ENCODE assay signal across 13 mouse cellular contexts in the genomic region with DNA sequence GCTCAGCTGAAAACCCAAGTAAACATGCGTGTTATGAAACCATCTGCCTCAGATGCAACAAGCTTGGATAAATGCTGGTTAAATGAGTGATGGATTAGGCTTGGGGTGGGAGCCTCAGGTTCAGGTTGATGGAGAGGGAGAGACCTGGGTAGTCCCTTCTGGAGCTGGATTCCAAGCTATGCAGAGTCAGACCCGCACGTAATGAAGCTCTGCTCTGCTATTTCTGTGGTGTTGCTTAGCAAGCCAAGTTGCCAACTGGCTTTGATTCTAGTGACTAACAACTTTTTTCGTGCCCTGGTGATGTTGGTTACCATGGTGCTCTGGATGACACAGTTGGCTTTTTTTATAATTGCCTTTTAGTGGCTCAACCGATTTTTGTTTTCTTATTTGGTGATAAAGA. TPM values are rescaled to one million over a fixed set of nuclear protein-coding genes. Genes with fewer than 3 reads are reported as not detected.
DNase-seq lines count a peak whose midpoint lies in the region; ATAC-seq and TF ChIP-seq lines count a peak whose summit lies in the region.
"Had no signal": no experiment of that assay in that cellular context is flagged by ENCODE, and none has a peak within 500 bp of the region (broad histone marks: within the 10 kb centered on the region; RNA-seq: fewer than 3 reads in every experiment).

No protein-coding gene starts in this region.

- DNase-seq in cerebellum, adult 9-10 months, result peak; percentile 59
- no peak for DNase-seq in cerebellum, adult 18-20 months
- no peak for DNase-seq in liver, embryonic 13.5 days
- no peak for DNase-seq in liver, postnatal 0 days
- DNase-seq in layer of hippocampus, adult 9-10 months (ENCODE audit: low spot score), result peak; percentile 64
- peak; percentile 44 to 83 for DNase-seq in right cerebral cortex, postnatal 10 days (ENCODE audit: low spot score in 2 of 2)
- no peak for DNase-seq in gastrocnemius, adult 2 months
- DNase-seq in hindbrain, embryonic 11.5 days (ENCODE audit: low spot score), result no peak
- DNase-seq: B cell, adult 2 months; kidney, postnatal 4 days; thymus, postnatal 4 days had no signal

- ATAC-seq in liver, embryonic 13.5 days (ENCODE audit: low read depth), result no peak
- ATAC-seq in liver, postnatal 0 days, result no peak
- no peak for ATAC-seq in hindbrain, embryonic 11.5 days (ENCODE audit: low FRiP score)
- ATAC-seq: activated CD4-positive, CD25-positive, alpha-beta regulatory T cell, adult 4 months; forebrain, embryonic 13.5 days had no signal

- 68% methylated on average over 5 of the region's 5 CpGs for WGBS in liver, embryonic 13.5 days (ENCODE audit: insufficient replicate concordance)
- 78% methylated on average over 5 of the region's 5 CpGs for WGBS in liver, postnatal 0 days (ENCODE audit: insufficient replicate concordance)
- WGBS in hindbrain, embryonic 11.5 days, result 86% methylated on average over 5 of the region's 5 CpGs

- H3K9ac ChIP-seq in liver, embryonic 13.5 days, result no peak overlapping the region
- no peak overlapping the region for H3K9ac ChIP-seq in liver, postnatal 0 days (replicated peaks)
- no peak overlapping the region for H3K9ac ChIP-seq in hindbrain, embryonic 11.5 days (ENCODE audit: low read depth, low read length)
- H3K9ac ChIP-seq: forebrain, embryonic 13.5 days had no signal

- H3K27me3 ChIP-seq in liver, embryonic 13.5 days, result peaks cover 11% of the 10 kb centered on the region
- no peaks in the 10 kb centered on the region for H3K27me3 ChIP-seq in liver, postnatal 0 days (ENCODE audit: insufficient read depth, low read length)
- H3K27me3 ChIP-seq in hindbrain, embryonic 11.5 days (ENCODE audit: control insufficient read depth, insufficient read depth, low read length), result no peaks in the 10 kb centered on the region
- H3K27me3 ChIP-seq: forebrain, embryonic 13.5 days had no signal

- H3K27ac ChIP-seq in liver, embryonic 13.5 days, result peak overlapping the region; percentile 78; the same call in 1 of the 2 replicates
- no peak overlapping the region for H3K27ac ChIP-seq in liver, postnatal 0 days (ENCODE audit: low read depth)
- H3K27ac ChIP-seq in gastrocnemius, adult 2 months, result no peak overlapping the region
- H3K27ac ChIP-seq in hindbrain, embryonic 11.5 days (ENCODE audit: low read depth, low read length), result no peak overlapping the region
- H3K27ac ChIP-seq: forebrain, embryonic 13.5 days had no signal

- H3K4me3 ChIP-seq in liver, embryonic 13.5 days (replicated peaks), result no peak overlapping the region
- no peak overlapping the region for H3K4me3 ChIP-seq in liver, postnatal 0 days (ENCODE audit: low read depth, low read length)
- H3K4me3 ChIP-seq in gastrocnemius, adult 2 months, result no peak overlapping the region
- no peak overlapping the region for H3K4me3 ChIP-seq in hindbrain, embryonic 11.5 days (ENCODE audit: low read depth, low read length)
- H3K4me3 ChIP-seq: forebrain, embryonic 13.5 days had no signal

- no peaks in the 10 kb centered on the region for H3K36me3 ChIP-seq in liver, embryonic 13.5 days
- H3K36me3 ChIP-seq in liver, postnatal 0 days (replicated peaks; ENCODE audit: insufficient read depth, low read length), result no peaks in the 10 kb centered on the region
- H3K36me3 ChIP-seq in hindbrain, embryonic 11.5 days (ENCODE audit: control insufficient read depth, insufficient read depth, low read length), result no peaks in the 10 kb centered on the region

- no peak for TF ChIP-seq EP300 in liver, postnatal 0 days (IDR thresholded peaks at IDR 0.05; ENCODE audit: low read depth)

- peaks cover 25% of the 10 kb centered on the region for H3K4me1 ChIP-seq in liver, embryonic 13.5 days (replicated peaks)
- H3K4me1 ChIP-seq in liver, postnatal 0 days (ENCODE audit: insufficient read depth), result no peaks in the 10 kb centered on the region
- no peaks in the 10 kb centered on the region for H3K4me1 ChIP-seq in hindbrain, embryonic 11.5 days (replicated peaks; ENCODE audit: control insufficient read depth, insufficient read depth, low read length)
- H3K4me1 ChIP-seq: forebrain, embryonic 13.5 days had no signal

- no peaks in the 10 kb centered on the region for H3K9me3 ChIP-seq in liver, embryonic 13.5 days (replicated peaks)
- H3K9me3 ChIP-seq in liver, postnatal 0 days (ENCODE audit: low read length), result no peaks in the 10 kb centered on the region
- H3K9me3 ChIP-seq in hindbrain, embryonic 11.5 days (ENCODE audit: control insufficient read depth, low read length), result no peaks in the 10 kb centered on the region
- H3K9me3 ChIP-seq: forebrain, embryonic 13.5 days had no signal

- intact Hi-C loops in gastrocnemius, adult 2 months (cut with DNase I), result no loop called here

- H3K4me2 ChIP-seq in liver, embryonic 13.5 days, result no peak overlapping the region
- no peak overlapping the region for H3K4me2 ChIP-seq in liver, postnatal 0 days (ENCODE audit: low read depth, low read length)
- no peak overlapping the region for H3K4me2 ChIP-seq in hindbrain, embryonic 11.5 days (replicated peaks; ENCODE audit: low read depth, low read length)
- H3K4me2 ChIP-seq: forebrain, embryonic 13.5 days had no signal

- no peak for TF ChIP-seq CTCF in liver, postnatal 0 days (IDR thresholded peaks at IDR 0.05; ENCODE audit: low read depth)
- no peak for TF ChIP-seq CTCF in gastrocnemius, adult 2 months (IDR thresholded peaks at IDR 0.05)

RNA-seq across cellular contexts. Expression of a gene that starts 11.9 kb away (rescaled TPM):
- 0.07 and 0.37 TPM in 2 replicates for polyA plus RNA-seq in liver, embryonic 13.5 days (2015; fragmentation: Nextera tagmentation; extraction: Ambion mirVana)
- 0.21 and 0.22 TPM in 2 replicates for polyA plus RNA-seq in liver, postnatal 0 days (2015; fragmentation: Nextera tagmentation; extraction: Ambion mirVana)
- total RNA-seq in gastrocnemius, adult 2 months (2021), result under 1 TPM in 1 of 2 experiments, not detected in 1; 0.08 TPM
- polyA plus RNA-seq in hindbrain, embryonic 11.5 days (2014; fragmentation: Nextera tagmentation; extraction: Ambion mirVana), result 0.39 and 1.1 TPM in 2 replicates
- polyA plus RNA-seq: activated CD4-positive, CD25-positive, alpha-beta regulatory T cell, adult 4 months had no signal

Comparison
In these comparisons a context has a peak if more than half of its experiments do, and no peak if none do; other contexts are left out.
1. DNase-seq: peak in cerebellum, adult 9-10 months (single experiment), layer of hippocampus, adult 9-10 months (single experiment) and right cerebral cortex, postnatal 10 days (2 of 2); none in cerebellum, adult 18-20 months (0 of 2), liver, embryonic 13.5 days (single experiment), liver, postnatal 0 days (single experiment), gastrocnemius, adult 2 months (single experiment) and hindbrain, embryonic 11.5 days (single experiment).